In genomic region chr3:92851186-92851585, GRCm38 (mm10) we compare ENCODE assay signal across 25 mouse cellular contexts. TPM values are rescaled to one million over a fixed set of nuclear protein-coding genes. Genes with fewer than 3 reads are reported as not detected.
"Had no signal": no experiment of that assay in that cellular context is flagged by ENCODE, and none has a peak within 500 bp of the region (broad histone marks: within the 10 kb centered on the region; RNA-seq: fewer than 3 reads in every experiment).

TSS of gene Lce1l (minus strand) at chr3:92851286.

- DNase-seq: retina, postnatal 1 day; right cerebral cortex, adult 18-20 months; right cerebral cortex, postnatal 14 days; right cerebral cortex, postnatal 25 days; right cerebral cortex, postnatal 4 days; spleen, adult 18-20 months; thymus, adult 18-20 months; thymus, adult 2 months; thymus, postnatal 14 days; thymus, postnatal 25 days; thymus, postnatal 36 days; thymus, postnatal 4 days had no signal

- H3K9me3 ChIP-seq: neural tube, embryonic 12.5 days; neural tube, embryonic 13.5 days; neural tube, embryonic 15.5 days; stomach, embryonic 15.5 days had no signal

- H3K36me3 ChIP-seq: neural tube, embryonic 12.5 days; neural tube, embryonic 13.5 days; neural tube, embryonic 15.5 days; stomach, embryonic 15.5 days had no signal

- H3K4me2 ChIP-seq: neural tube, embryonic 12.5 days; neural tube, embryonic 13.5 days; neural tube, embryonic 15.5 days; stomach, embryonic 15.5 days had no signal

- H3K4me1 ChIP-seq: neural tube, embryonic 12.5 days; neural tube, embryonic 13.5 days; neural tube, embryonic 15.5 days; stomach, embryonic 15.5 days had no signal

- H3K4me3 ChIP-seq: neural tube, embryonic 12.5 days; neural tube, embryonic 13.5 days; neural tube, embryonic 15.5 days; stomach, embryonic 15.5 days had no signal

- H3K27ac ChIP-seq: neural tube, embryonic 12.5 days; neural tube, embryonic 13.5 days; neural tube, embryonic 15.5 days; stomach, embryonic 15.5 days had no signal

- H3K27me3 ChIP-seq: neural tube, embryonic 12.5 days; neural tube, embryonic 13.5 days; neural tube, embryonic 15.5 days; stomach, embryonic 15.5 days had no signal

- H3K9ac ChIP-seq: neural tube, embryonic 12.5 days; neural tube, embryonic 13.5 days; neural tube, embryonic 15.5 days; stomach, embryonic 15.5 days had no signal

RNA-seq across cellular contexts. Expression of gene Lce1l, which starts in this region (rescaled TPM):
- polyA plus RNA-seq: neural tube, embryonic 11.5 days; neural tube, embryonic 12.5 days; neural tube, embryonic 13.5 days; neural tube, embryonic 14.5 days; neural tube, embryonic 15.5 days; small intestine, adult 2 months; spleen, adult 2 months; stomach, embryonic 14.5 days; stomach, embryonic 15.5 days; stomach, embryonic 16.5 days; testis, adult 2 months; thymus, postnatal 0 days; urinary bladder, adult 2 months had no signal
